Mouse (Mus musculus): ENCODE data around the gene Apob. TPM values are rescaled to one million over a fixed set of nuclear protein-coding genes. Genes with fewer than 3 reads are reported as not detected.
"Not testable (repeated sequence)": the region's sequence is repeated elsewhere in the genome, so short reads cannot be mapped to it uniquely, and the experiment has no call there.

Apob gene
- polyA plus RNA-seq, 1 experiment from 2014 or later = 0.95 TPM

DNA sequence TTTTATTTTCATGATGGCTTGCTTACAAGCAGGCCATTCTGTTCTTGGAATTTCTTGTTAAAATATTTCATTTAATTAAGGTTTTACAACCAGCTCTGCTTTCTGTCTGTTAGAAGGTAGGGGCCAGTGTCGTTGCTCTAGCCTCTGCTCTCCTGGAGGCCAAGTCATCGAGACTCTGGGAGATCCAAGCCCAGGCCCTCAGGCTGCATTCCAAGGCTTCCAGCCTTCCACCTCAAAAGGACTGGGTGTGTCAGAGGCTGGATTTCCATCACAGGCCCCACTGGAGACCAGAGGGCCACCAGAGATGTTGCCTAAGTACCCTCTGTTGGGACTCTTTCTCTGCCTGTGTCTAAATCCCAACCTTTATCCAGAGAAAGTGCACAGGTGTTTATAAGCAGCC lies 52.6 kb downstream of the Apob start:
- Histone ChIP-seq H3K27ac (ENCODE audit: low read length) (no peak overlapping the region), H3K4me2 (ENCODE audit: low read depth, low read length) (no peak overlapping the region), H3K9me3 (replicated peaks; ENCODE audit: control insufficient read depth, low read length) (no peaks in the 10 kb centered on the region), H3K36me3 (ENCODE audit: control insufficient read depth, insufficient read depth) (no peaks in the 10 kb centered on the region), H3K9ac (ENCODE audit: low read length) (no peak overlapping the region), H3K4me1 (ENCODE audit: control insufficient read depth, insufficient read depth, low read length) (no peaks in the 10 kb centered on the region), H3K27me3 (ENCODE audit: control insufficient read depth, insufficient read depth, low read length) (no peaks in the 10 kb centered on the region), H3K4me3 (ENCODE audit: low read length) (no peak overlapping the region)
- WGBS = 57% methylated on average over 2 of the region's 2 CpGs
- ATAC-seq (replicated peaks; ENCODE audit: extremely low read depth, insufficient read depth, low FRiP score) = no peak

DNA sequence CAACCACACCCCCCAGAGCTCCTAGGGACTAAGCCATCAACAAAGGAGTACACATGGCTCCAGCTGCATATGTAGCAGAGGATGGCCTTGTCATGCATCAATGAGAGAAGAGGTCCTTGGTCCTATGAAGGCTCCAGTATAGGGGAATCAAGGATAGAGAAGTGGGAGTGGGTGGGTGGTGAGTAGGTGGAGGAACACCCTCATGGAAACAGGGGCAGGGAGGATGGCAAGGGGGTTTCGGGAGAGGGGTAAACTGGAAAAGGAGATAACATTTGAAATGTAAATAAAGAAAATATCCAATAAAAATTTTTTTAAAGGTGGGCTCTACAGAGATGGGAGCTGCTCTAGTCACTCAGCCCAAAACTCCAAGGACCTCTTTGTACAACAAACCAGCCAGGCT lies 53.7 kb downstream of the Apob start:
- not testable (repeated sequence) for H3K4me2 ChIP-seq (ENCODE audit: low read depth, low read length); H3K27me3 ChIP-seq (ENCODE audit: control insufficient read depth, insufficient read depth, low read length); ATAC-seq (replicated peaks; ENCODE audit: extremely low read depth, insufficient read depth, low FRiP score); H3K4me3 ChIP-seq (ENCODE audit: low read length); H3K9me3 ChIP-seq (replicated peaks; ENCODE audit: control insufficient read depth, low read length); H3K36me3 ChIP-seq (ENCODE audit: control insufficient read depth, insufficient read depth); H3K9ac ChIP-seq (ENCODE audit: low read length); H3K4me1 ChIP-seq (ENCODE audit: control insufficient read depth, insufficient read depth, low read length); H3K27ac ChIP-seq (ENCODE audit: low read length)
- WGBS = 100% methylated on average over 1 of the region's 1 CpGs

DNA sequence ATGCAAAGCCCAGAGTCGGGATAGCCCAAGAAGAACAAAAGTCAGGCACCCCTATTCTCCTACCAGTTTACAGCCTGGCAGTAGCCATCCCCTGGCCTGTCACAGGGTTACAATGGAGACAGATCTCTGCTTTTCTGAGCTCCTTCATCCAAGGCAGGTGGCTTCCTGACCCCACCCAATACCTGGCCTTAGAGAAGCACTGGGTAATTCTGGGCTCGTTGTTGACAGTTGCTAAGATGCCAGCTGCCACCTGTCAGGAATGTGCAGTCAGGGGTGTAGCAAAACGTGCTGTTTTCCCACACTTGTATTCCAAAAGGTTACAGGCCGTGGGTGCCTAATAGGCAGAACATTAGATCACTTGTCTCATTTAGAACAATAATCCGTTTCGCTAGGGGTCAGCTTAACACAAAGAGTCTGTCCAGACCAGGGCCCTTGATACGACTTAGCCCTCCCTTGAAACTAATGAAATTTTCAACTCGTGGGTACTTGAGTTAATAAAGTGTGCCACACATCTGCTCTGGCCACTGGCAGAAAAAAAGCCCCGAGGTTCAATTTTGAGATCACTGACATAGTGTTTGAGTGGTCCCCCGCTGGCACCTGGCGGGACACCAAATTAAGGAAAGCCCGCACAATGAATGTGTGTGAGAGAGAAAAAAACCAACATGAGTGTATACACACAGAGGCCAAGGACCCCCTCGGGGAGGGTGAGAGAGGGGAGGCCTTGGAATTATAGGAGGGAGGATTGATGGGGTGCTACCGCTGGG lies 54.3 kb downstream of the Apob start:
- no peaks in the 10 kb centered on the region for H3K9me3 ChIP-seq (replicated peaks; ENCODE audit: control insufficient read depth, low read length)
- H3K27ac ChIP-seq (ENCODE audit: low read length) = no peak overlapping the region
- H3K4me2 ChIP-seq (ENCODE audit: low read depth, low read length) = no peak overlapping the region
- H3K27me3 ChIP-seq (ENCODE audit: control insufficient read depth, insufficient read depth, low read length) = no peaks in the 10 kb centered on the region
- no peak overlapping the region for H3K4me3 ChIP-seq (ENCODE audit: low read length)
- H3K9ac ChIP-seq (ENCODE audit: low read length) = no peak overlapping the region
- no peak for ATAC-seq (replicated peaks; ENCODE audit: extremely low read depth, insufficient read depth, low FRiP score)
- WGBS = 66% methylated on average over 14 of the region's 14 CpGs
- no peaks in the 10 kb centered on the region for H3K36me3 ChIP-seq (ENCODE audit: control insufficient read depth, insufficient read depth)
- no peaks in the 10 kb centered on the region for H3K4me1 ChIP-seq (ENCODE audit: control insufficient read depth, insufficient read depth, low read length)

DNA sequence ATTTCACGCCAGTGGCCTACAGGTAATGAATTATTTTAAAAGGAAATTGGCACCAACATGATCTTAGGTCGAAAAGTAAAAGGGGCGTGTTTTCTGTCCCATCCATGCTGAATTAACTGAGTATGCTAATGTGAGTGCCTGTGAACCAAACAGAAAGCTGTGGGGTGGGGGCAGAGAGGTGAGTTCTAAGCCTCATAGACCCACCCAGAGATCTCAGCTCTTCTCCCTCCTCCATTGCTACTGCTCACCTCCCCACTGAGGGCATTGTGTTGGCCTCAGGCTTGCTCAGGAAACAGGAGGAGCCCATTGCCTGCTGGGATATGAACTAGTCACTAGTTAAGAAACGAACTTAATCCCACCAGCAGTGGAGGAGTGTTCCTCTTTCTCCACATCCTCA lies 54.9 kb downstream of the Apob start:
- H3K27me3 ChIP-seq (ENCODE audit: control insufficient read depth, insufficient read depth, low read length) = no peaks in the 10 kb centered on the region
- H3K9ac ChIP-seq (ENCODE audit: low read length) = no peak overlapping the region
- H3K27ac ChIP-seq (ENCODE audit: low read length) = no peak overlapping the region
- no peak for ATAC-seq (replicated peaks; ENCODE audit: extremely low read depth, insufficient read depth, low FRiP score)
- H3K36me3 ChIP-seq (ENCODE audit: control insufficient read depth, insufficient read depth) = no peaks in the 10 kb centered on the region
- H3K4me1 ChIP-seq (ENCODE audit: control insufficient read depth, insufficient read depth, low read length) = no peaks in the 10 kb centered on the region
- WGBS = 62% methylated on average over 4 of the region's 4 CpGs
- H3K9me3 ChIP-seq (replicated peaks; ENCODE audit: control insufficient read depth, low read length) = no peaks in the 10 kb centered on the region
- H3K4me2 ChIP-seq (ENCODE audit: low read depth, low read length) = no peak overlapping the region
- no peak overlapping the region for H3K4me3 ChIP-seq (ENCODE audit: low read length)

DNA sequence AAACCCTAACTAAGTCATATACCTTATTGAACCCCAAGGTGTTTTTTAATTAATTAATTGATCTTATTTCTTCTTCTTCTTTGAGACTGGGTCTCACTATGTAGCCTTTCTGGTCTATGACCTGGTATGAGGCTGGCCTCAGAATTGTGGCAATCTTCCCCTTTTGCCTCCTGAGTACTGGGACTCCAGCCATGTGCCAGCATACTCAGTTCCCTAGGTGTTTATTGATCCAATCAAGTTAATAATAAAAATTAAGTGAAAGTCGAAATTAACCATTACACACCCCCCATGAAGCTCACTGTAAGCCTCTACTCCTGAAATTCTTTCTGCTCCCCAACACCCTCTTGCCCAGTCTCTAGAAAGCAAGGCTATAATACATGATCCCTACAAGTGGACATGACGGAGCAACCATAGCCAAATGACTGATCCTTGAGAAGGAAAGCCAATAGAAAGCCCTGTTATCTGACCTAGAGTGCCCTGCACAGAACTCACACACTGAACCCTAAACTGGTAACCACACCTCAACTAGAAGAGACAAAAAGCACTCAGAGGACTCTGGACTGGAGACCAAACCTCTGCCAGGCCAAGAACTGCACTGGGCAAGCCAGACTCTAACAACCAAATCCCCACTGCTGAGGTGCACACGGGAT lies 60.8 kb downstream of the Apob start:
- H3K9me3 ChIP-seq (replicated peaks; ENCODE audit: control insufficient read depth, low read length) = no peaks in the 10 kb centered on the region

DNA sequence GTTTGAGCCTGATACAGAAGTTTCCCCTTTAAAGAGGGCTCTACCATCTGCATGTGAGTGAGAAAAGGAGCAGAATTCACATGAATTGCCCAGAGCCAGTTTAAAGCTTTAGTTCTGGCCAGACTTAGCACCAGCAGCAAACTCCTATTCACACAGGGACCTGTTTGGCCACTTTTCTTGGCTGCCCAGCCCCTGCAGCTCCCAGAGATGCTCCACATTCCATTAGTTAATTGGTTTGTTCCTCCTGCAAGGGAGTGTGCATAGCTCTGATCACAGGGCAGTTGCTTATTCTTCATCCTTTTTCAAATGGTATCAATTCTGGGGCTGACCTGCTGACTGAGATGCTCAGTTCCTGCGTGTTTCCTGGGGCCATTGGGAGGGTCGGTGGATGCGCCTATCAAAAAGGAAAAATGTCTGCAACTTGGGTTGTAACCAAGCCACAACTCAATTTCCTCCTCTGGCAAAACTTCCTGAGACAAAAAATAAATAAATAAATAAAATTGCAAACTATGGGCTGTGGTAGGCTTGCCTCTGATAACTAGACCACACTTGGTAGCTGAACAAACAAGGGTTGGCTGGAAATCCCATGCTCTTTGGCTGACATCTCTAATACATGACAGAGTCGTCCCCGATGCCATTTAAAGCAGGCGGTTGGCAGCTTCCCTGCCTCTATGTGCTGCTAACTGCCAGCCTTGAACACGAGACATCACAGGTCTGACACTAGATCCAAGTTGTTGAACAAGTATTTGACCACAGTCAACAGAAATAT lies 65.4 kb downstream of the Apob start:
- Histone ChIP-seq H3K9me3 (replicated peaks; ENCODE audit: control insufficient read depth, low read length) (no peaks in the 10 kb centered on the region), H3K27ac (ENCODE audit: low read length) (no peak overlapping the region), H3K4me2 (ENCODE audit: low read depth, low read length) (no peak overlapping the region), H3K4me1 (ENCODE audit: control insufficient read depth, insufficient read depth, low read length) (no peaks in the 10 kb centered on the region), H3K36me3 (ENCODE audit: control insufficient read depth, insufficient read depth) (no peaks in the 10 kb centered on the region), H3K9ac (ENCODE audit: low read length) (no peak overlapping the region), H3K4me3 (ENCODE audit: low read length) (no peak overlapping the region), H3K27me3 (ENCODE audit: control insufficient read depth, insufficient read depth, low read length) (0 out of 2 replicates have a peak, but pooled peaks cover under 1% of the 10 kb centered on the region)
- no peak for ATAC-seq (replicated peaks; ENCODE audit: extremely low read depth, insufficient read depth, low FRiP score)
- 60% methylated on average over 7 of the region's 7 CpGs for WGBS

More for the DNA sequence above, 60.8 kb downstream of the Apob start:
- Histone ChIP-seq H3K4me1 (ENCODE audit: control insufficient read depth, insufficient read depth, low read length) (no peaks in the 10 kb centered on the region), H3K27me3 (ENCODE audit: control insufficient read depth, insufficient read depth, low read length) (no peaks in the 10 kb centered on the region), H3K27ac (ENCODE audit: low read length) (no peak overlapping the region), H3K4me3 (ENCODE audit: low read length) (no peak overlapping the region), H3K9ac (ENCODE audit: low read length) (no peak overlapping the region), H3K36me3 (ENCODE audit: control insufficient read depth, insufficient read depth) (no peaks in the 10 kb centered on the region), H3K4me2 (ENCODE audit: low read depth, low read length) (no peak overlapping the region)
- no peak for ATAC-seq (replicated peaks; ENCODE audit: extremely low read depth, insufficient read depth, low FRiP score)
- WGBS = 69% methylated on average over 3 of the region's 3 CpGs

DNA sequence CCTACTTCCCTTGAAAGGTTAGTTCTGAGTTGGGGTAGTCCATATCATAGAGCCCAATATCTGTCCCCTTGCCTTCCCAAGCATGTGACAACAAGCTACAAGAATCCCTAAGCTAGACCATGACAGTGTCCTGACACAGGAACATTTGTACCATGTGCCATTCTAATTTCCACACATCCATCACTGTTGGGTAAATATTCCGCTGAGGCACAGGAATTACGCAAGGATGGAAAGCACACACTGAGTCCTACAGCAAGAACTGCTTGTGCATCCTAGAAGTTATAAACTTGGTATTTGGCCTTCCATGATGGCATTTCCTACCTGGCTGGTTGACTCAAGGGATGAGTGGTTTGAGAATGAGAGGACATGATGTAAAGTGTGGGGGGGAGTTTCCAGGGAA lies 69.6 kb downstream of the Apob start:
- ATAC-seq (replicated peaks; ENCODE audit: extremely low read depth, insufficient read depth, low FRiP score) = no peak
- no peak overlapping the region for H3K27ac ChIP-seq (ENCODE audit: low read length)
- 92% methylated on average over 2 of the region's 2 CpGs for WGBS

DNA sequence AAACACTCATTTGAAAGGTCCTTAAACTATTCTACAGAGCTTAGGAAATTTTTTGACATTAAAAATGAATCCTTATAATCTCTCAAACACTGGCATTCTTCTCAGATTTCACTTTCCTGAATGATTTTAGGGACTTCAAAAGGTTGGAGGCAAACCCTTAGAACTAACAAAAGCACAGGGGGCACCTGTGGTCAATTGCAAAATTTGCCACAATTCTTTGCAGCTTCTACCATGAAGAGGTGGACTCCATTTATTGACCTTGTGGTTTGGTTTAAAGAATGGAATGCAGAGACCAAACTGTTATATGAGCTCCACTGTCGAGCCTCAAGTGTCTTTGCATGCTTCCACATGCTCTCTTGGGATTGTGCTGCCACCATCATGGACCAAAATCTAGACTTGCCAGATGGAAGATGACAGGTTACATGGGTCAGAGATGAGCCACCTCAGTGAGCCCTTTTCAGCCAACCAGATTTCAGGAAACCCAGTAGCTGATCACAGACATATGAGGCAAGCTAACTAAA lies 70.4 kb downstream of the Apob start:
- Histone ChIP-seq H3K36me3 (ENCODE audit: control insufficient read depth, insufficient read depth) (no peaks in the 10 kb centered on the region), H3K9me3 (replicated peaks; ENCODE audit: control insufficient read depth, low read length) (no peaks in the 10 kb centered on the region), H3K9ac (ENCODE audit: low read length) (no peak overlapping the region), H3K27ac (ENCODE audit: low read length) (no peak overlapping the region), H3K4me3 (ENCODE audit: low read length) (no peak overlapping the region), H3K4me1 (ENCODE audit: control insufficient read depth, insufficient read depth, low read length) (no peaks in the 10 kb centered on the region), H3K4me2 (ENCODE audit: low read depth, low read length) (no peak overlapping the region), H3K27me3 (ENCODE audit: control insufficient read depth, insufficient read depth, low read length) (0 out of 2 replicates have a peak, but pooled peaks cover 2% of the 10 kb centered on the region)
- 36% methylated on average over 1 of the region's 1 CpGs for WGBS
- no peak for ATAC-seq (replicated peaks; ENCODE audit: extremely low read depth, insufficient read depth, low FRiP score)

More for the DNA sequence above, 69.6 kb downstream of the Apob start:
- H3K4me1 ChIP-seq (ENCODE audit: control insufficient read depth, insufficient read depth, low read length) = no peaks in the 10 kb centered on the region
- no peaks in the 10 kb centered on the region for H3K36me3 ChIP-seq (ENCODE audit: control insufficient read depth, insufficient read depth)
- no peak overlapping the region for H3K4me2 ChIP-seq (ENCODE audit: low read depth, low read length)
- H3K9ac ChIP-seq (ENCODE audit: low read length) = no peak overlapping the region
- no peaks in the 10 kb centered on the region for H3K9me3 ChIP-seq (replicated peaks; ENCODE audit: control insufficient read depth, low read length)
- no peak overlapping the region for H3K4me3 ChIP-seq (ENCODE audit: low read length)
- 0 out of 2 replicates have a peak, but pooled peaks cover 2% of the 10 kb centered on the region for H3K27me3 ChIP-seq (ENCODE audit: control insufficient read depth, insufficient read depth, low read length)
